Mouse (Mus musculus) gonadal fat pad, adult 2 months (tissue): ENCODE data around the gene Rad21l. TPM values are rescaled to one million over a fixed set of nuclear protein-coding genes. Genes with fewer than 3 reads are reported as not detected.
A peak's percentile ranks its signal among the peaks of the same experiment; 100 is the strongest.

Experiments used
- DNase-seq: peaks from one replicate; pipeline ENCODE4 v3.0.0-alpha.2; 2012; ENCODE audit warnings: low read depth
- polyA plus RNA-seq: library from polyadenylated mRNA; depleted of rRNA; stranded (reverse); fragments of >200 nt; gene quantifications from 2 replicates; pipeline ENCODE4 v1.2.3, GENCODE M21; 2012; rRNA removed

The Rad21l gene
- polyA plus RNA-seq = not detected in 2 replicates

DNA sequence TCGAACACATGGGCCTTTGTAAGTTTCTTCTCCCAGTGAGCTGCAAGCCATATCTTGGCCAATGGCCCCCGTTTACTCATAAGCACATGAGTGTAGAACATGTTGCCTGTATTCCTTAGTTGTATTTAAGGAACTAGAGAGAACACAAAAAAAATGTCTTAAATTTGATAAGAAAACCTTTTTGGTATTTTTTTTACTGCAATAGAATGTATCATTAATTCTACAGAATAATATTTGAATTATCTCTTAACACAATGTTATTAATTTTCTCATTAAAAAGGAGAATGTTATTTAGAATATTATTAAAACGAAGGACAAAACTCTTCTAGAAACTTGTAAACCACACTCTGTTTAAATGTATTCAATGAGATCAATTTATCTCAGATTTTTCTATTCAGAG is at the start of gene Rad21l:
Gene Rad21l (minus strand): TSS at position 101 of the 400 bp plus-strand sequence.
- no peak for DNase-seq

DNA sequence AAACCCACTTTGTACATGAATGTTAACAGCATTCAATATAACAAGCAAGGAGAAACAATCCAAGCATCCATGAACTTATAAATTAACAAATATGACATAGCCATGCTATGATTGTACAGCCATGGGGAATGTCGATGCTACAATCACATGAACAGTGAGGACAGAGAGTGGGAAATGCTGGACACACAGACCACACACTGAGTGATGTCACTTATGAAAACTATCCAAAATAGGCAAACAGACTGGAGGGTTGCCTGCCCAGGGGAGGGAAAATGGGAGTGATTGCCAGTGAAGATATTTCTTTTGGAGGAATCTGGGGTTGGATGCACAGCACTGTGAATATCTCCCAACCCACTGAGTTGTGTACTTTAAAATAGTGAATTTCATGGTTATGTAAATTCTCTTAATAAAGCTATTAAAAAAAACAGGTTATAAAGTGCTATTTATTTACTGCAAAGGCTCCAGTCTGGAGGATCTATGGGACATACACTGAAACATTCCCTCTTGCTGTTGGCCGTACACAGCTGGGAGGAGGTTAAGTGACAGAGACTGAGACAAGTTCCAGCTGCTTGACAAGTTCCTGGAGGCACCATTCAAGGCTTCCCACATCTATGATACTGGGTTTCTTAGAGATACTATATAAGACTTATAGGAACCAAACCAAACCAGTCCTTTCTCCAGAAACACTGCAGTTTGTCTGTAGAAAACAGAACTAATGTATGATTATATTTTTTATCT is 48.2 kb upstream of the Rad21l start:
- no peak for DNase-seq

DNA sequence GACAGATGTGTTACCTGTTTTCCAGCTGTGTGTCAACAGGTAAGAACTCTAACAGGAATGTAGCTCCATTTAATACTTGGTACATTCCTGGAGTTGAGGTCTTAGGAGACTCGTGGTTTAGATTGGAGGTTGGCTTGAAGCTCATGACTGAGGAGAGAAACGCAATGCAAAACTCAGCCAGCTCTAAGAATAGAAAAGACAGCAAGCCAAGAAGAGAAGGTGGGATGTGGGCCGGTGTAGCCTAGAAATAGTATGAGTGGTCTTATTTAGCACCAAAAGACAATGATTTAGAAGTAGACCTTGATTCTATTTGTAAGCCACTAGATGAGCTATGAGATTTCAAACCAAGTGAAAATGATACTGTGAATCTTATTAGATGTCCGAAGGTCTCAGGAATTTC is 47.2 kb upstream of the Rad21l start:
- no peak for DNase-seq

DNA sequence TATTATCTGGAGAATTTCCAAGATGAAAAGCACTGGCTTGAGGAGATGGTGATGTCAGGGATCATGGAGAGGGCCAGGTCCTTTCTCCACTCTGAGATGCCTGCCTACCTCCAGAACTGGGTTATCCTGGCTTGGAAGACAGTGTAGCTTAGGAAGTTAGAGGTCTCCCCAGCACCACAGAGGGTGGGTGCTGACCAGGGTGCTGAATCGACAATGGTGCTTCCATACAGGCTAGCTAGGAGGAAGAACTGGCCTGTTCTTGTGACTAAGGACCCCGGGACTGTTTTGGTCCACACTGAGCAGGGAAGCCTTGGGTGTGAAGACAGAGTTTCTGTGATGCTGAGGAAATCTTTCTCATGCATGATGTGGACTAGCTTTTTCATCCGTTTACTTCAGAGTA is 44.3 kb upstream of the Rad21l start:
- DNase-seq = no peak

DNA sequence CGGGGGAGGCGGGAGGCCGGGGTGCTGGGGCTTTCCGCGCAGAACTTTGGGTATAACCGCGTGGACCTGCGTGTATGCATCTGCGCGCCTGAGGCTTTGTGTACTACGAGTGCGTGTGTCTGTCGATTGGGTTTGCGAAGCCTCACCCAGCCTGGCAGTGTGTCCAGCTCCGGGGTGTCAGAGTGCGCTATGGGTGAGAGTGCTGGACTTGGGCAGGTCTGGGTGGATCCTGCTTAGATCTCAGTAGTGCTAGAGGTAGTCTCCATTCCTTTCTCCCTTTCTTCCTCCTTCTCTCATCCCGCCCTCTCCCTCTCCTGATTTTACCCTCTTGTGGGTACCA is 34.5 kb upstream of the Rad21l start:
- no peak for DNase-seq

DNA sequence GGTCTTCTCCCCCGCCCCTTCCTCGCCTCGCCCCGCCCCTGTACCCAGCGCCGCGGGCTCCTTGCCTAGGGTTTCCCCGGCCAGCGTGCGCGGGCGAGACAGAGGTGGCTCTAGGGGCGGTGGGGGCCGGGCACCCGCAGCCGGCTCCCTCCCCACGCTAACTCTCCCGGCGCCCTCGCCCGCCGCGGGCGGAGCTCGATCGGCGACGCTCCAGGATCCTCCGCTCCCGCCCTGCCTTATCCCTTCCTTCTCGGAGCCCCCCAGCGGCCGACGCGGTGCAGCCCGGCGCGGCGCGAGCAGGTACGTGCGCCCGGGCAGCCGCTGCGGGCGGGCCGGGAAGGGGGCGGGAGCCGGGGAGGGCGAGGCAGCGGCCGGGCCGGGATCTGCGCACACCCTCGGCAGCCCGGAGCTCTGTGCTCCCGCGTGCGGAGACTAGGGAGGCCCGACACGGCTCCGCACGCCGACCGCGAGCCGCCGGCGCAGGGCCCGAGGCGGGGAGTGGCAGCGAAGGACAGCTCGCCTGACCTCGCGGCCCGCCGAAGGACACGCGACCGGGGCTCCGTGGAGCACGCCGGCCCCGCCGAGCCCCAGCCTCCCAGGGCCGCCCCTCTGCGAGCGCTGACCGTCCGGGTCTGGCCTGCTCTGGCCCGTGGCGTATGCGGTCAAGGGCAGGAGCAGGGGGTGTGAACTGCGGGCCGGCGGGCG is 34.0 kb upstream of the Rad21l start:
- no peak for DNase-seq

DNA sequence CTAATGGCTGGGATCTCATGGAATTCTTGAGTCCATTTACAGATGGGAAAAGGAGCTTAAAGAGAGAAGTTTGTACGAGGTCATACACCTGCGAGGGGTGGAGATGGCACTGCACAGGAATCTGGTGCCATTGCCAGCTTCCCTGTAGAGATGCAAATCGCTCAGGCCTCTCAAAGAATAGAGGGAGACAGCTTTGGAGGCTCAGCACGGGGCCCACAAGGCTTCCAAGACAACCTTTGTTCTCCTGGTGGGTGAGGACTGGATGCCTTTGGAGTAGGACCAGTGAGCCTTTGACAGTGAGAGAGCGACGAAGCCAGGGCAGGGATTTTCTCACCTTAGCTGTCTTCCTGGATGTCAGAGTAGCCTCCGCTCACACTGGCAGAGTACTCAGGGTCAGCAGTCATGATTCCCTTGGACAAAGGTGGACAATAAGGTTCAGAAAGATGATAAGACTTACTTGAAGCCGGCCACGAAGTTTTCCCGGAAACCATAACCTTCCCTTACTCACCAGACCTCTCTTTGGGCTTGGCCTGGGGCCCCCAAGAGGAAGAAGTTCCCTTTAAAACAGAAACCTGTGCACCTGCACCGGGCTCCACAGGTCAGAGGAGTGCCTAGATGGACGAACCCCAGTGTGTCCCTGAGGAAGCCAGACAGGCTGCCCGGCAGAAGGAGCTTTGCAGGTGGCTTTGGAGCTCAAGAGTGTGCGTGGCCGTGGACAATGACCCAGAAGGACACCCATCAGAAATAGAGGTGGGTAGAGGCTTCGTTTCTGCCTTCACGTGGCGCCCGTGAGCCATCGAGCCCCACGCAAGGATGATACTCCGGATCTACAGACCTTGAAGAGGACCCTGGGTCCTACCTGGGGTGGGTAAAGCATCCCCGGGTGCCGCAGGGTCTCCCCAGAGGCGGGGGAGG is 33.2 kb upstream of the Rad21l start, which contains the start of gene Tmem74b:
Gene Tmem74b (plus strand): TSS at position 778 of the 915 bp plus-strand sequence.
- DNase-seq = no peak

DNA sequence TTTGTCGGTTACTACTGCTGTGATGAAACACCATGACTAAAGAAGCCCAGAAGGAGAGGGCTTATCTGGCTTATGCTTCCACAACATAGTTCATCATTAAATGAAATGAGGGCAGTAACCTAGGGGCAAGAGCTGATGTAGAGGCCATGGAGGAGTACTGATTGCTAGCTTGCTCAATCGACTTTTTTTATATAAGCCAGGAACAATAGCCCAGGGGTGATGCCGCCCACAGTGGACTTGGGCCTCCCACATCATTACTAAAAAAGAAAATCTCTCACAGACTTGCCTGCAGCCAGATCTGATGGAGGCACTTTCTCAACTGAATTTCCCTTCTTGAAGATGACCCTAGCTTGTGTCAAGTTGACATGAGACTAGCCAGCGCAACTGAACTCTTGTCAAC is 14.6 kb upstream of the Rad21l start:
- DNase-seq = peak; percentile 91

DNA sequence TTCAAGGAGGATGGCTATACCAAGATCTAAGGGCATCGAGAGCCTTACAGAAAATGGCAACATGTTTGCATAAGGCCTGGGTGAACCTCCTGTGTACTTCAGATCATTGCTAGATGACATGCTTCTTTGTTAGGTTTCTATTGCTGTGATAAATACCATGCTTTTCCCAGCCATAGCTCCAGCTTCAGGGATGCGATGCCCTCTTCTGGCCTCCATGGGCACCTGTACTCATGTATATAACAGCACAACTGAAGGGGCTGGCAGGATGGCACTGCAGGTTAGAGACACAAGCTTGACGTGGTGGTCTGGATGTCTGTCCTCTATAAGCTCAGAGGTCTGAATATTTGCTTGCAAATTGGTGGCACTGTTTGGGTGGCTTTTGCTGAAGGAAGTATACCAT is 14.0 kb upstream of the Rad21l start:
- DNase-seq = no peak

DNA sequence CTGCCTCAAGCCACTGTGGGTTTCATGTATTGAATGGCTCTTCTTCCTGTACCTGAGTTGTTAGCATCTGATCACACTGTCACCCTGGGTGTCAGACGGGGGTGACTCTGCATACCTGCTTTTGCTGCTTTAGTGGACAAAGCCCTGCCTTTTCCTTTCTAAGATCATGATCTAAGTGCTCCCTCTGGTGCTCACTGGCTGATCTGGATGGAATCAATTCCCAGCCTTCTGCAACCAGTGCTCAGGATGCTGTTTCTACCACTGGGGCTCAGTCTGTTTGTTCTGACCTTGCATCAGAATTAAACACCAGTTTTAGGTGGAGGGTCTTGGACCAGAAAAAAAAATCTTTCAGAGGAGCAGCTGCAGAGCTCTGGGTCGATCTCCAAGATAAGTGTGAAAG is 7.9 kb upstream of the Rad21l start:
- DNase-seq = no peak

DNA sequence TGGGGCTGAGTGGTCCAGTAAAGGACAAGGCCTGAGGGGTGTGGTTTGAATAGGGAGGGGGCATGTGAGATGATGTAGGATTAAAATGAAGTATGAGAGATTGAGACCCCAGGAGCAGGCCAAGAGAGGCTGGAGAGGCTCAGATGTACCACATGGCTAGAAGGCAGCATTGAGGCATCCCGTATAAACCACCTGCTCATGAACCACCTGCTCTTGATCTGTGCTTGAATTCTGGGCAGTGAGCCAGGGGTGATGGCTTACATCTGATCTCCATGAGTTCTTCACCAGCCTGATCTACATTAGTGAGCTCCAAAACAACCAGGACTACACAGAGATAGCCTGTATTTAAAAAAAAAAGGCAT is 2.6 kb upstream of the Rad21l start:
- no peak for DNase-seq

DNA sequence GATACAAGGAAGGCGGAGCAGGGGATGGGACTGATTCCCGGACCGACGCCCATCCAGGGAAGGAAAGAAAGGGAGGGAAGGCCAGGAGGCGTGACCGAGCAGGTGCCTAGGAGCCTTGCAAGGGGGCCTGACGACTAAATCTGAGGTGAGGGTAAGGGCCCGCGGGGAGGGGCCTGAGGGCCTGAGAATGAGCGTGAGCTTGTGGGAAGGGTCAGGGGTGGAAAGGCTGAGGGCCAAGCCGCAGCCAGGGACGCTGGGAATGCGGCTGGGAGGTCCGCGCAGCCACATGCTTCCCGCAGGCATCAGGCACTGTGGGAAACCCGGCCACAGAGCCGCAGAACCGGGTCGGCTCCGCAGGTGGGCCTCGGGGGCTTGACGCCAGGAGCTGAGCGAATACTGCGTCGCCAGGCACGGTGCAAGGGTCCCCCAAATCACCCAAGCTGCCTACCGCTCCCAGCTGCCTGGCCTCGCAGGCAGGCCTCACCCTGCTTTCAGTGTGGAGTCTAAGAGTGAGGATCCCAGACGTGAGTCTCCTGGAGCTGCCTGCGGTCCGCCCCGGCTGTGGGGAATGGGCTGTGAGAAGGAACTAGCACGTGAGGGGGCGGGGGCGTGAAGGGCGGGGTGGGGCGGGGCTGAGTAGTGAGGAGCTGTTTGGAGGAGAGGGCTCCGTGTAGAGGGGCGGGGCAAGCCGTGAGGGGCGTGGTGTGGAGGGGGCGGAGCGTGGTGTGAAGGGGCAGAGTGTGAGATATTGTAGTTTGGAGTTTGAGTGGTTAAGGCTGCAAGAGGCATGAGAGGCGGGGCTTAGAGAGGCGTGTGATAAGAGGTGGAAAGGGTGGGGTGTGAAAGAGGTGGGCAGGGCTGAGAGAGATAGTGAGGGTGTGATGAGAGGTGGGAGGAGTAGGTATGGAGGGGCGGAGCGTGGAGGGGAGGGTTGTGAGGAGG is 2.0 kb upstream of the Rad21l start:
- DNase-seq = no peak

DNA sequence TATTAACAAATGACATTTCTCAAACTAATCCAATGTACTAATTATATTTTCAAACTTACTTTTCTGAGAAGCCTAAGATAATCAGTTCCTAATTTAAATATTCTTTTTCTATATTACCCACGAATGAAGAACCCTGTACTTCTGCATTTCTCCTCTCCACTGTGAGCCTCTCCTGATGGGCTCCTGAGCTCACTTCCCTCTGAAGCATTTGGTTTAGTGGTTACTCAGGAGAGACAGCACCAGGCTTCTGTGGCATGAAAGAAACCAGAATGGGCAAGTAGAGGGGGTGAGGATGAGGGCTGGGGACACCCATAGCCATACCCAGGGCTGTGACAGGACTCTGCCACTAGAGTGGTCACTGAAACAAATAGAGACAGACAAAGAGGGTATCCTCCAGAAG is 16.3 kb downstream of the Rad21l start:
- DNase-seq = no peak

DNA sequence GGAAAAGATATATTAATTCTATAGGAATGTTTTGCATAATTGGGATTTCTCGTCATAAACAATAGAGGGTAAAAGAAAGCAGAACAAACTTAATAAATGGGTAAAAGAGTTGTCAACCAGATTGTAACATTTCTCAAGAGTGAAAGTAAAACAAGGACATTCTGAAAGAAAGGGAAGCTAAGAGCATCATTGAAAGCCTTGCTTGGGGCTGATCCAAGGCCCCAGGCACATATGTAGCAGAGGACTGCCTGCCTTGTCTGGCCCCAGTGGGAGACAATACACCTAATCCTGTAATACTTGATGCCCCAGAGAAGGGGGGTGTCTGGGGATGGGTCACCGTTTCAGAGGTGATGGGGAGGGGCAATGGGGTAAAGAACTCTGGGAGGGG is 32.3 kb downstream of the Rad21l start:
- no peak for DNase-seq

DNA sequence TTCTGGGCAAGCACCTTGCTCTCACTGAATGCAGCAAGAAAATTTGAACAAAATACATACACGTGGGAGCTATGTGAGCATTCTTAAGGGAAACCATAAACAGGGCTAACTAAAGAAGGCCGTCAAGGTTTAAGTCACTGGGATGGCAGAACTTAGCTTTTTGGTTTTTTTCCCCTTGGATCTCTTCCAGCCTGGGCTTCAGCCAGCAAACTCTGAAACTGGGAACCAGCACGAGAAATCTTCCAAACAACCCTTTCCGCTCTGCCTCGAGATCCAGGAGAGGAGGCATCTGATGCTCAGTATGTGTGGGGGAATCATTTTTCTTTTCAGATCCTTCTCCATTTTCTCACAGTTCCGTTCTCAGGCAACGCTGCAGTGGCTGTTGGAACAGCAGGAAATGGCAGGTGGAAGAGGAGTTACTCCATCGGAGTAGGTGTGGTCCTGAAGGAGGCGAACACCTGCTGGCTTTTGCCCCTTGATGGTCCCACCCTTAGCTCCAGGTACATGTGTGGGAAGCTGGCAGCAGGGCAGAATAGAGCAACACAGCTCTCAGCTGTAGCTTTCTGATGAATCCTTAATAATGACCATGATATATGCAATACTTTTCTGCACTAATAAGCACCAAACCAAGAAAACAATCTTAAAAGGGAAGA is 32.8 kb downstream of the Rad21l start:
- DNase-seq = no peak

DNA sequence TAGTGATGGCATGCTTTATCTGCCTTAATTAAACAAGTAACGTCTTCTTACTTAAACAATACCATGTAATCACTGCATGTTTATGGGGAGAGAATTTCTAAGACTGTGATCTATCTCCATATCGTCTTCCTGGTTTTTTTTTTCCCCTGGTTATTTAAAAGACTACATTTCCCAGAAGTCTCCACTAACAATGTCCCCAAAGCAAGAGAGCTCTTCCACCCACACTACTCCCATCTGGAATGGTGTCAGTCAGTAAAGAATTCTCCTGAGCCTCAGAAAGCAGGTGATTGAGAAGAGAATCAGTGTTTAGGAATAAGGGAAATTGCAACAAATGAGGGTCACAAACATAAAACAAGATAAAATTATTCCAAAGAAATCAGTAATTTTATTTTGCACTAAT is 33.4 kb downstream of the Rad21l start:
- no peak for DNase-seq

DNA sequence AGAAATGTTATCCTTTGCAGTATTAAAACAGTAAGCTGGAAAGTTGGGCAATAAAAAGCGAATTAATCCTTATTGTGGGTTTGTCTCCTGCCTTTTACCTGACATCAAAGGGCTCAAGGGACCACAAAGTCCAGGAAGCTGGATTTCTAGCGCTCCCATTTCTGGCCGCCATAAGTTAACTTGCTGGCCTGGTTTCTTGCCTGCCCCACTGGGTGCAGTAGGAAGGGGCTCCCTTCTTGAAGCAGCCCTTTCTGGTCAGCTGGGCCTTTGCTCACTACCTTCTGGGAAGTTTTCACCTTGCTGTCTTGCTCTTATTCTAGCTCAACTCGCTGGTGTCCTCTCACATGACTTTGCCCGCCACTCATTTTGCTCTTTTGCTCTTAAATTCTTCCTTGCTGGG is 35.4 kb downstream of the Rad21l start:
- no peak for DNase-seq

DNA sequence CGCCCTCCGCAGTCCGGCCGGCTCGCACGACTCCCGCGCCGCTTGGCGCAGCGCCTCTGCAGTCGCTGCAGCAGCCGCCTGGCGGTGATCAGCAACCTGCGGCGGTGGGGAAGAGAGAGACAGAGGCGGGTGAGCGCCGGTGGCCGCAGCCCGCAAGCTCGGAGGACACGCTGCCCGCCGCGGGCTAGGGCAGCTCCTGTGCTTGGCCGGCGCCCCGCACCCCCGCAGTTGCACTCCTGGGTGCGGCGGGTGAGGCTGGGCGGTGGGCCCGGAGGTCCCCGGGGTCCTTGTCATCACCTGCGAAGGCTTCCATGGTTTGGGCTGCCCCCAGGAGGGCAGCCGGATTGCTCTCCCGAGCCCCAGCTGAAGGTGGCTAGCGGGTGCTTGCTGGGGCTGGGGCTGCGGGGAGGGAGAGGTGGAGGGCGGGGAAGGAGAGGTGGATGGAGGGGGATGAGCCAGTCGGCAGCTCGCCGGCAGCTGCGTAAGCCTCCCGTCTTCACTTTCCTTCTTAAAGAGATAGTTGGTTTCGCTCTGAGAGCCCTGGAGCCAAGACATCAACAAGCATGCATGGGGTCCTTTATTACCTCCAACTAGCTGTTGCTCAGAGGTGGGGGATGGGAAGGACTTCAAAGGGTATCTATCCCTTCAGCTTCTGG is 36.0 kb downstream of the Rad21l start, which contains the start of gene Snph:
Gene Snph (minus strand): TSS at position 435 of the 656 bp plus-strand sequence.
- no peak for DNase-seq

DNA sequence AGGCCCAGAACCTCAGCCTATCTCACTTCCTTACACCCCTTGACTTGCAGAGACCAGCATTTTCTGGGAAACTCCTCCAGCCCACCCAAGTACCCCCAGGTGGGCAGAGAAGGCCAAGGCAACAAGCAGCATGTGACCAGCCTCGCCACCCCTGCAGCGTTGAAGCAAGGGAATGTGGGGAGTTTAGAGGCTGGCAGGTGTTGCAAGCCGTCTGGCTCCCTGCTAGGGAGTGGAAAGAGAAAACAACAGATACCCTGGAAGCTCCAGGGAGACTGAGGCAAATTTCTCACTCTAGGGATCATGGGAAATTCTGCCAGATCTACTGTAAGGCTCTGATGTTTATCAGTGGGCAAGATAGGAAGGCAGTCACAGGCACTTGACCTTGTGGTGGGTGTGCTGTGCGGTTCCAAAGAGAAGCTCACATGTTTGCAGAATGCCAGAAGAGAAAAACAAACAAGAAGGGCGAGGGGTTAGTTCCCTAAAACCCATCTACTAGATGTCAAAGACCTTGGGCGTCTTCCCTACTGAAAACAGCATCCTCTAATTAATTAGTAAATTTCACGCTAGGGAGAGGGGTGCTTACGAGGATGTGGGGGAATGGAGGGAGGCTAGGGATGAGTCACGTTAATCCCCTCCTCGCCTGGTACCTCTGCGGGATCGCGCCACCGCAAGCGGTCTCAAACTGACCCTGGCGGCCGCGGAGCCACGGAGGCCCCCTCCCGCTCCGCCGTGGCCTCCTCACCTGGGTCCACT is 36.8 kb downstream of the Rad21l start:
- DNase-seq = no peak

DNA sequence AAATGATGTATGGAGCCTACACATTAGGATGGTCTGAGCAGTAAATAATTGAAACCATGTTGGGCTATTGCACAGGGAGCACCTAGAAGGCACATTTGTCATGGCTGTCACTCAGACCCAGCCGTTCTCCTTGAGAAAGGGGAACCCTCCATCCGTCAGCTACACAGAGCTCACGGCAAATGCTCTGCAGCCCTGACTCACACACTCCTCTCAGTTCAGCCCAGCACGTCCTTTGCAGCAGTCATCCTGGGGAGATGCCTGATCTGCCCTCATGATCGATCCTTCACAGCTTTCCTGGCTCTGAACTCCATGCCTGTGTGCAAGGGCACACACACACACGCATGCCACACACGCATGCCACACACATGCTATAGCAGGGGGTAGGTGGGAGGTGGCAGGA is 39.0 kb downstream of the Rad21l start:
- DNase-seq = no peak
